19 mouse cellular contexts compared by ENCODE assay signal in the genomic region with DNA sequence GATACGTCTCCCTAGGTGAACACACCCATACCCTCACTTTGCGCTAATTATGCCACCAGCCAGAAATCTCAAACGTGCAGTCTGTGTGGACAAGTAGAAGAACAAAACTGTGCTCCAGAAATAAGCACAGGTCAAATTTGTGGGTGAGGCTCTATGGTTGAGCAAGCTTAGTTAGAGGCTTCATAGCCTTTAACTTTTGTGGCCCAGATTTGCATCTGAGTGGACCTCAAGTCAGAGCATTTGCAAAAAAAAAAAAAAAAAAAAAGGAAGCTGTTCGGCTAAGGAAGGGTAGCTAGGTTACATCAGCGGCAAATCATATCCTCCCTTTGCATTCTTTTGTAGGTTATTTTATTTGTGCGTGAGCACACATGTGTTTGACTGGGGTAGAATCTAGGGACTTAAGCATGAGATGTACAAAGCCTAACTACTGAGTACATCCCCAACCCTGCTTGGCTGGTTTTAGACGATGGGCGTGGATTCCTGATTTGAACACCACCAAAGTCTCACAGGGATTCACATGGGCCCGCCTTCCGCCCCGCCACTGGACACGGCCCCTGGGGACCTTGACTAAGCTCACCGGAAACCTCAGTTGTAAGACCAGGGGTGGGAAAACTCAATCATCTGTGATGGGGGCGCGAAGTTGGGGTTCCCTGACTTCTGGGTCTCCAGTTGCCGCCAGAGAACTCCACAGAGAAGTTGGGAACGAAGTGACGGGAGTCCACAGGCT. TPM values are rescaled to one million over a fixed set of nuclear protein-coding genes. Genes with fewer than 3 reads are reported as not detected.
DNase-seq lines count a peak whose midpoint lies in the region; ATAC-seq lines count a peak whose summit lies in the region.
"Had no signal": no experiment of that assay in that cellular context is flagged by ENCODE, and none has a peak within 500 bp of the region (broad histone marks: within the 10 kb centered on the region; RNA-seq: fewer than 3 reads in every experiment).

No protein-coding gene starts in this region.

- no peaks in the 10 kb centered on the region for H3K27me3 ChIP-seq in forebrain, embryonic 16.5 days (replicated peaks; ENCODE audit: control insufficient read depth, insufficient read depth, low read length)
- H3K27me3 ChIP-seq: forebrain, embryonic 13.5 days; intestine, embryonic 15.5 days; limb, embryonic 15.5 days had no signal

- H3K4me1 ChIP-seq in forebrain, embryonic 16.5 days (replicated peaks; ENCODE audit: control insufficient read depth, insufficient read depth, low read length) = no peaks in the 10 kb centered on the region
- H3K4me1 ChIP-seq: forebrain, embryonic 13.5 days; intestine, embryonic 15.5 days had no signal

- ATAC-seq in forebrain, embryonic 16.5 days = no peak
- ATAC-seq: forebrain, embryonic 13.5 days; intestine, embryonic 15.5 days had no signal

- intact Hi-C loops in heart, postnatal 14 days (cut with DNase I) = no loop called here

- no peak overlapping the region for H3K4me3 ChIP-seq in forebrain, embryonic 16.5 days (replicated peaks; ENCODE audit: low read length)
- H3K4me3 ChIP-seq: forebrain, embryonic 13.5 days; intestine, embryonic 15.5 days; limb, embryonic 15.5 days had no signal

- H3K36me3 ChIP-seq in forebrain, embryonic 16.5 days (ENCODE audit: control insufficient read depth, insufficient read depth) = no peaks in the 10 kb centered on the region
- H3K36me3 ChIP-seq: intestine, embryonic 15.5 days; limb, embryonic 15.5 days had no signal

- H3K9me3 ChIP-seq in forebrain, embryonic 16.5 days (ENCODE audit: control insufficient read depth, low read length) = no peaks in the 10 kb centered on the region
- H3K9me3 ChIP-seq: forebrain, embryonic 13.5 days; intestine, embryonic 15.5 days; limb, embryonic 15.5 days had no signal

- no peak overlapping the region for H3K9ac ChIP-seq in forebrain, embryonic 16.5 days (replicated peaks; ENCODE audit: low read depth, low read length)
- H3K9ac ChIP-seq: forebrain, embryonic 13.5 days; hindbrain, embryonic 14.5 days; intestine, embryonic 15.5 days; limb, embryonic 15.5 days had no signal

- WGBS in forebrain, embryonic 16.5 days = 94% methylated on average over 18 of the region's 18 CpGs

- H3K27ac ChIP-seq in forebrain, embryonic 16.5 days (ENCODE audit: low read length) = no peak overlapping the region
- H3K27ac ChIP-seq: forebrain, embryonic 13.5 days; hindbrain, embryonic 14.5 days; intestine, embryonic 15.5 days; limb, embryonic 15.5 days had no signal

- H3K4me2 ChIP-seq in forebrain, embryonic 16.5 days (ENCODE audit: low read length) = no peak overlapping the region
- H3K4me2 ChIP-seq: forebrain, embryonic 13.5 days; hindbrain, embryonic 14.5 days; intestine, embryonic 15.5 days; limb, embryonic 15.5 days had no signal

- DNase-seq in 3T3-L1 (ENCODE audit: low read depth, low spot score) = peak; percentile 24
- peak; percentile 76 for DNase-seq in B cell, adult 2 months
- DNase-seq in heart, adult 8-10 months (ENCODE audit: low spot score) = peak; percentile 25
- peak; percentile 13 to 25 for DNase-seq in heart, postnatal 14 days
- no peak for DNase-seq in lung, postnatal 10 days
- no peak for DNase-seq in layer of hippocampus, adult 11-12 months (ENCODE audit: low spot score)
- no peak for DNase-seq in cerebellum, adult 11-12 months
- DNase-seq: adrenal gland, postnatal 25 days; cerebellum, postnatal 10 days had no signal

RNA-seq across cellular contexts. Expression of a gene that starts 30.6 kb away (rescaled TPM):
- total RNA-seq in heart, adult 8-10 months (2022) = 10 to 100 TPM in 2 of 4 experiments, 1 to 10 TPM in 2; 8.7 to 17.3 (median 10.7) TPM
- 10 to 100 TPM; 18.8 TPM for total RNA-seq in heart, postnatal 14 days (2021)
- 5.2 and 10.0 TPM in 2 replicates for polyA plus RNA-seq in forebrain, embryonic 16.5 days (2015; fragmentation: Nextera tagmentation; extraction: Ambion mirVana)

RNA-seq across cellular contexts. Expression of a gene that starts 50.7 kb away (rescaled TPM):
- total RNA-seq in heart, adult 8-10 months (2022) = not detected
- total RNA-seq in heart, postnatal 14 days (2021) = not detected
- not detected in 2 replicates for polyA plus RNA-seq in forebrain, embryonic 16.5 days (2015; fragmentation: Nextera tagmentation; extraction: Ambion mirVana)
- total RNA-seq: adrenal gland, postnatal 25 days; layer of hippocampus, postnatal 10 days; left cerebral cortex, postnatal 14 days had no signal
- polyA plus RNA-seq: forebrain, embryonic 13.5 days; hindbrain, embryonic 14.5 days; intestine, embryonic 15.5 days; kidney, embryonic 16.5 days; limb, embryonic 15.5 days; midbrain, postnatal 0 days; neural tube, embryonic 11.5 days had no signal

Comparison
In these comparisons a context has a peak if more than half of its experiments do, and no peak if none do; other contexts are left out.
1. DNase-seq: peak in 3T3-L1 (single experiment), B cell, adult 2 months (2 of 2), heart, adult 8-10 months (single experiment) and heart, postnatal 14 days (2 of 2); none in lung, postnatal 10 days (single experiment), layer of hippocampus, adult 11-12 months (single experiment) and cerebellum, adult 11-12 months (single experiment).